ENCODE assay signal across 9 mouse cellular contexts in genomic region chr14:7944349-7945039, GRCm38 (mm10). TPM values are rescaled to one million over a fixed set of nuclear protein-coding genes. Genes with fewer than 3 reads are reported as not detected.
DNase-seq lines count a peak whose midpoint lies in the region; ATAC-seq and TF ChIP-seq lines count a peak whose summit lies in the region.
"Had no signal": no experiment of that assay in that cellular context is flagged by ENCODE, and none has a peak within 500 bp of the region (broad histone marks: within the 10 kb centered on the region; RNA-seq: fewer than 3 reads in every experiment).

No protein-coding gene starts in this region.

- H3K9me3 ChIP-seq in limb, embryonic 13.5 days = no peaks in the 10 kb centered on the region

- ATAC-seq in limb, embryonic 13.5 days (ENCODE audit: low FRiP score, low read depth) = no peak
- no peak for ATAC-seq in monocyte, adult 5-6 weeks (replicated peaks; ENCODE audit: insufficient number of reproducible peaks, low FRiP score, low TSS enrichment, poor library complexity, severe bottlenecking)

- no peak for TF ChIP-seq POLR2A in bone marrow macrophage, adult 2 months (IDR thresholded peaks at IDR 0.05; ENCODE audit: borderline replicate concordance, low read depth, low read length)

- H3K9ac ChIP-seq in limb, embryonic 13.5 days = no peak overlapping the region

- 49% methylated on average over 8 of the region's 8 CpGs for WGBS in limb, embryonic 13.5 days

- H3K4me2 ChIP-seq in limb, embryonic 13.5 days (replicated peaks) = no peak overlapping the region

- H3K36me3 ChIP-seq in limb, embryonic 13.5 days = peaks cover 96% of the 10 kb centered on the region
- peaks cover 2% of the 10 kb centered on the region; the same call in 1 of the 2 replicates for H3K36me3 ChIP-seq in splenic B cell, adult 2 months (ENCODE audit: control insufficient read depth, insufficient read depth, low read length, poor library complexity, severe bottlenecking)

- TF ChIP-seq CTCF in gastrocnemius, adult 2 months (IDR thresholded peaks at IDR 0.05) = peak; percentile 44
- TF ChIP-seq CTCF in bone marrow macrophage, adult 2 months (IDR thresholded peaks at IDR 0.05; ENCODE audit: low read depth, low read length) = peak; percentile 35; the same call in 1 of the 2 replicates

- no peak for DNase-seq in gastrocnemius, adult 2 months
- no peak for DNase-seq in gastrocnemius, postnatal 10 days
- peak; percentile 75 for DNase-seq in A20 (ENCODE audit: low read depth, low spot score)
- DNase-seq in splenic B cell, adult 2 months (ENCODE audit: low read depth, low spot score) = peak; percentile 26
- no peak for DNase-seq in embryo, embryonic 10.5 days (ENCODE audit: low spot score)

- intact Hi-C loops in gastrocnemius, adult 2 months (cut with DNase I) = loop anchor here (5.0 kb wide), 1 partner anchor 72 kb away; no protein-coding TSS in a partner anchor

- H3K27me3 ChIP-seq in limb, embryonic 13.5 days = no peaks in the 10 kb centered on the region
- H3K27me3 ChIP-seq in splenic B cell, adult 2 months (ENCODE audit: control insufficient read depth, insufficient read depth, low read length, poor library complexity, severe bottlenecking) = no peaks in the 10 kb centered on the region

- peak overlapping the region; percentile 73 for H3K27ac ChIP-seq in gastrocnemius, adult 2 months
- H3K27ac ChIP-seq in bone marrow macrophage, adult 2 months (ENCODE audit: insufficient read depth, low read depth, low read length) = no peak overlapping the region
- H3K27ac ChIP-seq in limb, embryonic 13.5 days = peak overlapping the region; percentile 34; the same call in 1 of the 2 replicates

- H3K4me1 ChIP-seq in bone marrow macrophage, adult 2 months (ENCODE audit: control insufficient read depth, insufficient read depth, low read length) = peaks cover 4% of the 10 kb centered on the region
- peaks cover 50% of the 10 kb centered on the region for H3K4me1 ChIP-seq in limb, embryonic 13.5 days

- H3K4me3 ChIP-seq in gastrocnemius, adult 2 months = no peak overlapping the region
- no peak overlapping the region for H3K4me3 ChIP-seq in bone marrow macrophage, adult 2 months (ENCODE audit: insufficient read depth, low read length)
- H3K4me3 ChIP-seq in limb, embryonic 13.5 days = no peak overlapping the region

RNA-seq across cellular contexts. Expression of gene Gm45521, which starts 12.6 kb away (rescaled TPM):
- not detected for total RNA-seq in gastrocnemius, adult 2 months (2021)
- total RNA-seq in gastrocnemius, postnatal 10 days (2021) = not detected
- polyA plus RNA-seq in bone marrow macrophage, adult 2 months (2012; ENCODE audit: insufficient read depth, insufficient read length, missing spikeins) = not detected in 2 replicates
- polyA plus RNA-seq in limb, embryonic 13.5 days (2015; fragmentation: Nextera tagmentation; extraction: Ambion mirVana) = not detected in 2 replicates
- total RNA-seq in monocyte, adult 5-6 weeks (2017) = not detected in 3 replicates
- total RNA-seq: heart, postnatal 36 days had no signal

RNA-seq across cellular contexts. Expression of gene Dnase1l3, which starts 49.9 kb away (rescaled TPM):
- not detected for total RNA-seq in gastrocnemius, adult 2 months (2021)
- total RNA-seq in gastrocnemius, postnatal 10 days (2021) = under 1 TPM; 0.05 to 0.11 TPM
- 0.17 TPM in 1 of 2 replicates, not detected in the other for polyA plus RNA-seq in bone marrow macrophage, adult 2 months (2012; ENCODE audit: insufficient read depth, insufficient read length, missing spikeins)
- 0.10 and 0.17 TPM in 2 replicates for polyA plus RNA-seq in limb, embryonic 13.5 days (2015; fragmentation: Nextera tagmentation; extraction: Ambion mirVana)
- 0.58 to 4.0 TPM (median 0.64 TPM) in 3 replicates for total RNA-seq in monocyte, adult 5-6 weeks (2017)

RNA-seq across cellular contexts. Expression of gene Abhd6, which starts 58.2 kb away (rescaled TPM):
- 1 to 10 TPM; 4.8 to 7.3 TPM for total RNA-seq in gastrocnemius, adult 2 months (2021)
- total RNA-seq in gastrocnemius, postnatal 10 days (2021) = 1 to 10 TPM; 2.8 TPM
- polyA plus RNA-seq in bone marrow macrophage, adult 2 months (2012; ENCODE audit: insufficient read depth, insufficient read length, missing spikeins) = 0.54 TPM in 1 of 2 replicates, not detected in the other
- polyA plus RNA-seq in limb, embryonic 13.5 days (2015; fragmentation: Nextera tagmentation; extraction: Ambion mirVana) = 19.8 and 23.1 TPM in 2 replicates
- 0.64 to 1.9 TPM (median 0.78 TPM) in 3 replicates for total RNA-seq in monocyte, adult 5-6 weeks (2017)

Comparison
In these comparisons a context has a peak if more than half of its experiments do, and no peak if none do; other contexts are left out.
1. DNase-seq: peak in A20 (single experiment) and splenic B cell, adult 2 months (single experiment); none in gastrocnemius, adult 2 months (single experiment), gastrocnemius, postnatal 10 days (single experiment) and embryo, embryonic 10.5 days (single experiment).